Mouse (Mus musculus) CD8-positive naive resting alpha-beta T cell, adult 2 months (primary cell): ENCODE measurements around the gene Hivep3.

Experiments
- DNase-seq, 2 experiments: peaks; one replicate each; pipeline ENCODE4 v3.0.0; 2022; ENCODE audit warnings: low read depth in 2 of 2, low spot score in 2 of 2

Hivep3 gene

GRCm38 (mm10) chr4:120184374-120184991 lies 450.9 kb downstream of the Hivep3 start:
- DNase-seq, result no peak

- no peak for DNase-seq
Observed at GRCm38 (mm10) chr4:120186441-120186840, 452.9 kb downstream of the Hivep3 start.

DNA sequence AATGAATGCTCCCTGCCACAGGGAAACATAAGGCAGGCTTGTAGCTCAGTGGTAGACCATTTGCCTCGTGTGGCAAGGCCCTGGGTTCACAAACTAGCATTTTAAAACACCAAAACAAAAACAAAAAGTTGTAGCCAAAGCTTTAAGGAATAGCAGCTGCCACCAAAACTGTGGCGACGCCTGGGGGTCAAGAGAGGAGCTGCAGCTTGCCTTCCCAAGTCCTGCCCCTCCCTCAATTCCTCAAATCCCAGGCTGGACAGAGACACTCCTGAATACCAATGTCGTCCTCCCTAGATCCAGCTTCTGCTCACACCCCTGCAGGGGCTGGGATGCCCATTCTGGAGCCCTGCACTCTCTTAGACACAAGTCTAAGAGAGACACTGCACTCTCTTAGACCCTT lies 453.4 kb downstream of the Hivep3 start:
- DNase-seq, result no peak
